Mouse (Mus musculus): ENCODE data around the gene Gm436.

The Gm436 gene

DNA sequence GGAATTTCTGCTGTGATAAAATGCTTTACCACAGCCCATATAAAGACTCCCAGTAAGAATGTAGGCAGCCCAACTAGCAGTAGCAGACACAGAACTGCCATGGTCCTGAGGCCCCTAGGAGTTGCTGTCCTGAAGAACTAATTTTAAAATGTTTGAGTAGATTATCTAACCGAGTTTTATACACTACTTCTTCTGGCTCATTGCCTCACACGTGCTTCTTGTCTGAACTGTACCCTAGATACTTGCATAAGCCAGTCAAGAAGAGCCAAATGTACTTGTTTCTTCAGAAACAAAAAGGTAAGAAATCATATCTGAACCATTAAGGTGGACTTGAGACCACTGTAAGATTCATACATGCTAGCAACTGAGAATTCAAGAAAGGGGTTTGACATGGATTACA lies at the start of gene Gm436:
Gene Gm436, minus strand, starts transcription at position 101 of the 400 bp plus-strand sequence.
- no peak for DNase-seq (ENCODE audit: low spot score in 2 of 2)

GRCm38 (mm10) chr4:144721304-144721703 lies 35.1 kb upstream of the Gm436 start, which contains the start of gene Gm13178:
Gene Gm13178, minus strand, starts transcription at chr4:144721404.
- no peak for DNase-seq (ENCODE audit: low spot score in 2 of 2)

DNA sequence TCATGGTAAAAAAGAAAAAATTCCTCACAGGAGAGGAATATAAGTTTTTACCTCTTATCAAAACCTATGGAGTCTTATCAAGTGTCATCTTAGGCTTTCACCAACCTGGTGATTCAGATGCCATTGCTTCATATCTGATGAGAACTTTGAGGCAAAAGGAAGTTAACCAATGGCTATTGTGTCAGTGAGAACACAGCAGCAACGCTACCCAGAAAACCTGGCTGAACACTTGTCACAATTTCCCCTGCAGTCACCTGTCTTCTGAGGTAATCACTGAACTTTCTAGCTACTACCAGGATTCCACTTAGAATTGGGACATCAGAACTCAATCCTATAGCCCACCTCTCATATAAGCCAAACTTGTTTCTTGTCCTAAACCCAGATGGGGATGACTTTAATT lies 33.5 kb upstream of the Gm436 start:
- no peak for DNase-seq (ENCODE audit: low spot score in 2 of 2)

DNA sequence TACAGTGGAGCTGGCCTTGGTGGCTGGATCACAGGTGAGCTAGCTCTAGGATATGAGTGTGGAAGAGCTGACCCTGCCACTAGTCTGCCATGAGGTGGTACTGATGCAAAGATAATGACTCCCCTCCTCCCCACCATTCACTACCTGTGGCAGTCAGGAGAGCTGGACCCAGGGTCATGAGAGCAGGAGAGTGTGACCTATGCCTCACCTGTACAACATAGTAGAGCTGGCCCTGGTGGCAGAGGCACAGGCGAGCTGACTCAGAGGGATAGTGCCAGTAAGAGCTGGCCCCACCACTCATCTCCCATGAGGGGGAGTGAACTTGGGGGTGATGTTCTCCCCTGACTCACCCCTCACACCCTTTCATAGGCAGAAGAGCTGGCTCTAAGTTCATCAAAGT lies 32.1 kb upstream of the Gm436 start:
- no peak for DNase-seq (ENCODE audit: low spot score in 2 of 2)

DNA sequence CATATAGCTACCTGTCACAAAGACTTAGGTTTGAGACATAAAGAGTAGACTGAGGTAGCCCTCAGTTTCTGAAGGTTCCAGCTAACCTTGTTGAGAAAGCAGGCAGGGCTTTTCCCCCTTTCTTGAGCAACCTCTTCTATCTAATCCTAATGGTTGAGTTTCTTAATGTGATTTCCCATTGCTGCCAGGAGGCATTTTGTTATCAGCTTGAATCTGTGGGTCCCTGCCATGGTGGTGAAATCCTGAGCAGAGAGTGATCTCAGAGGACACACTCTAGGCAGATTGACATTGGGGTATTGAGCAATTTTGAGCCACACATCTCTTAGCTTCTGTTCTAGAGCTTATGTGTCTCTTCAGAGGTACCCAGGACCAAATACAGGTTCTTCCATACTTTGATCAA lies 47.9 kb downstream of the Gm436 start:
- DNase-seq (ENCODE audit: low spot score in 2 of 2): no peak
